Mouse (Mus musculus) left cerebral cortex, postnatal 25 days (tissue): ENCODE measurements around the gene Olfr554. TPM values are rescaled to one million over a fixed set of nuclear protein-coding genes. Genes with fewer than 3 reads are reported as not detected.
"Not testable (repeated sequence)": the region's sequence is repeated elsewhere in the genome, so short reads cannot be mapped to it uniquely, and the experiment has no call there.

Experiments used
- DNase-seq, 2 experiments: peaks; one replicate each; pipeline ENCODE4 v3.0.0; 2022; ENCODE audit warnings: low spot score in 2 of 2, mixed read lengths in 1 of 2
- intact Hi-C: fragments of 180-260 bp; cut with DNase I; formaldehyde crosslinking; loops from one replicate; pipeline ENCODE4 v1.15.1; 2025
- total RNA-seq, 2 experiments: library from RNA; stranded (reverse); gene quantifications; 2 replicates each; pipeline ENCODE4 v1.2.3; 2021

Gene Olfr554
- total RNA-seq: not detected

- intact Hi-C loops: no loop called here
- DNase-seq: no peak
These were observed at the start of gene Olfr554 for GRCm38 (mm10) chr7:102638132-102638531. TSS of gene Olfr554 (plus strand) at chr7:102638432.

- intact Hi-C loops: no loop called here
These were observed 46.4 kb upstream of the Olfr554 start, which contains the start of gene Olfr551 for GRCm38 (mm10) chr7:102591786-102592185. TSS of gene Olfr551 (minus strand) at chr7:102591886.

DNA sequence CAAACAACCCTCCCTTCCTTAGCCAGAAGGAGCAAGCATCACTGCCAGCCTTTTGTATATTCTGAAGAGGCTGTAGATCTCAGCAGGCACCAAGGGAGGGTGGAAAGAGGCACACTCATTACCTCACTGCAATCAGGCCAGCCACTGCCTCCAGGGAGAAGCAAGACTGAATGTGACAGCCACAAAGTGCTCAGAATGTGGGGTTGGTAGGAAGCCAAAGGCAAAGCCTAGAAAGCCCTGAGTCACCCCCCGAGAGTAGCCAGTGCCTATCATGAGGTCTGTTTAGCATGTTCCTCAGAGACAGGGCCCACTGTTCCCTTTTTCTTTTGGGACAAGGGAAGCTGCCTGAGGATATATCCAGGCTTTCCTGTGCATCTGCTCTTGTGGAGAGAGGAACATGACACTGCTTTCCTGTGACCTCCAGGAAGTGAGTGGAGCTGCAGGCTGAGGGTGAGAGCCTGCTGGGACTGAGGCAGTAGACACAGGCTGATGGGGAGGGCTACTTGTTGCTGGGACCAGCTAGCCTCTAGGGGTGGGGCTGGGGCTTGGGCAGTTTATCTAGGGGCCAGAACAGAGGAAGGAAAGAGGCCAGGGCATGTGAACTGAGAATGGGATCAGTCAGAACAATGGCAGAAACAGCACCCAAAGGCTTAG, 40.7 kb upstream of the Olfr554 start, which contains the start of gene Olfr552:
Gene Olfr552 (plus strand): TSS at position 393 of the 654 bp plus-strand sequence.
- DNase-seq: no peak
- intact Hi-C loops: no loop called here

More at GRCm38 (mm10) chr7:102591786-102592185, 46.4 kb upstream of the Olfr554 start, which contains the start of gene Olfr551:
- DNase-seq: no peak

DNA sequence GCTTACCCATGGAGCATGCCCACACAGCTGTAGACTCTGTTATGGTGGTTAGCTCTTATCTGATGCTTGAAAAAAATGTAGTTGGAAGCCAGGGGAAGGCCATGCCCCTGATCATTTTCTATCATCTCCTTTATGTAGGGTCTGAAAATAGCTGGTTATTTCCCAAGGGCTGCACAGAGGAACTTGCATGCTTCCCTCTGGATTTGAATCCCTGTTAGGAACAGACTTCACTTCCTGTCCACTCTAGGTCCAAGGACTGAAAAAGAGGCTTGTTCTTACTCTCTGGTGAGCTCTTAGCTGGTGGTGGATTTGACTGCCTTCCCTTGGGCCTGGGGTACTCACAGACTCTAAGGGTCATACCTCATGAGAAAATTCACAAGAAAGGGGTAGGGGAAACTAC, 20.1 kb upstream of the Olfr554 start, which contains the start of gene Olfr553:
Gene Olfr553 (minus strand): TSS at position 101 of the 400 bp plus-strand sequence.
- intact Hi-C loops: no loop called here
- no peak for DNase-seq

- DNase-seq: no peak
- intact Hi-C loops: no loop called here
These were observed 18.6 kb upstream of the Olfr554 start for GRCm38 (mm10) chr7:102619608-102620007.

DNA sequence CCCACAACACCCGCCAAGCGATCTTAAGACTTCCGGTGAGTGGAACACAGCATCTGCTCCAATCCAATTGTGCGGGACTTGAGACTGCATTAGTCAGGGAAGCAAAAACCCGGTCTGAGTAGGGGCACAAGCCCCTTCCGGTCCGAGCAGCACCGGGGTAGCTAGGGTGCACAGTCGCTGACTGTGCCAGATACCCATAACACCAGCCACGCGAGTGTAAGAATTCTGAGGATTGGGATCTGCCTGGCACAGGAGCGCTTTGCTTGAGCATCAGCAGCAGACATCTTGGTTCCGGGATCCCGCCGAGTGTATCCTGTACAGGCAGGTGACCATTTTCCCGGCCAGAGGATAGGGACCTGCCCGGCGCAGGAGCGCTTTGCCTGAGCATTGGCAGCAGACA, 17.9 kb upstream of the Olfr554 start:
- intact Hi-C loops, DNase-seq: not testable (repeated sequence)

DNA sequence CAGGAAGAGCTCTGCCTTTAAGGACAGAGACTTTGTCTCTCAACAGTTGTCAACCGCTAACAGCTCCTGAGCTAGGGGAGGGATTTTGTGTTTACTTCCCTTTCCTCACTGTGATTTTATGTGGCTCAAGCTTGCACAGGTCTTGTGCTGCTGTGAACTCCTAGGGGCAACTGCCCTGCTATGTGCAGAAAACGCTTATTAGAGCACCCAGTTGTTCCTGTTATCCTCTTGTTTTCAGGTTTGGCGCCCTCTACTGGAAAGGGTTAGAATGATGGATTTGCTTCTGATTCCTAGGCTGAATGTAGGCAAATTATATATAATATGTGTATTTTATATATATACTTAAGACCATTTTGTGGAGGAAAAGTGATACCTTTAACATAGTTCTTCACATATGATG, 1.6 kb upstream of the Olfr554 start:
- intact Hi-C loops: loop anchor here (1.0 kb wide), 1 partner anchor 123 kb away; no protein-coding TSS in a partner anchor
- peak; percentile 20 to 21 for DNase-seq

DNA sequence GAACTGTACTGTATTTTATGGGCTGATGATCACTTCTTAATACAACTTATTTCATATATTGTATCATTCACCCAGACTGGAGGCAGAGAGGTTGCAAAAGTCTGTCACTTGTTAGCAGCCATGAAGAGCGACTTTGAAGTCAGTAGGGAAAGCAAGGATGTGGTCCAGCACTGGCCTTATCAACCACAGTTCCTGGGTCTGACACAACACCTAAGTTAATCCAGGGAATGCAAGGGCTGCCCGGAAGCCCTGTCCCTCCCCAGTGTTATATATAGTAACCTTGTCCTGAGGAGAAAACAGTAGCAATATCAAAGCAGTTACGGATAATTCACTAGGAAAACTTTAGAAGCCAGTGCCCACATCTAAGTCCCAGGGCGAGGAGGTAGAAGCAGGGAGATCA, 6.7 kb downstream of the Olfr554 start:
- DNase-seq, intact Hi-C loops: not testable (repeated sequence)

DNA sequence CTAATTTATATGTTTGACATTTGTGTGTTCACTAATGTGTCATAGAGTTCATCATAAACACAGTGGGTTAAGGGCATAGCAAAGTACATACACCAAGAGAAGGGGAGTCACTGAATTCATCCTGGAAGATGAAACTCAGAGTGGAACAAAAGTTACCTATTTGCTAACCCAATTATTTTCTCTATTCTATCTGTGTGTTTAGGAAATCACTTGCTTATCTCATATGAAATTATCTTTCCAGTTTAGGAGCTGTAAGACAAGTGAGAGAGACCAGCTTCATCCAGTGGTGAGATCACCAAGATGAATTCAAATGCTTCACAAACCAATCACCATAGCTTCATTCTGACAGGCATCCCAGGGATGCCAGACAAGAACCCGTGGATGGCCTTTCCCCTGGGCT, 20.3 kb downstream of the Olfr554 start, which contains the start of gene Olfr555:
Gene Olfr555 (plus strand): TSS at position 301 of the 400 bp plus-strand sequence.
- no peak for DNase-seq
- intact Hi-C loops: no loop called here

DNA sequence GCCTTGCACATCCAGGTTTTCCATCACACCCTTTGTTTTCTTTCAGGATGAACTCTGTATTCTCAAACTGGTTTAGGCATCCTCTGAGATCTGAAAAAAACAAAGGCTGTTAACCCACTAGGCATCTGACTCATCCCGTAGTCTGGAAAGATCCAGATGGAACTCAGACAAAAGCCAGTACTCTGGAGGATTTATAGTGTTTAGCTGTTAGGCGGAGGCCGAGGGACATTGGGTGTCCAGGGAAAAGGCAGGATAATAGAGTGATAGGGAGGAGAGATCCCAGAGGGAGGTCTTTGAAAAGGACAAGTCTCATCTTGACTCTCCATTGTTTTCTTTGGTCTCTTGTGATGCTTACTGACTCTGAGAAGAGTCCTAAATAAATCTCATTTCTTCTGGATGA, 26.4 kb downstream of the Olfr554 start, which contains the start of gene Olfr556:
Gene Olfr556 (plus strand): TSS at position 301 of the 400 bp plus-strand sequence.
- no peak for DNase-seq
- intact Hi-C loops: loop anchor here (2.0 to 10.0 kb wide), 2 partner anchors 258 to 1210 kb away; no protein-coding TSS in a partner anchor

DNA sequence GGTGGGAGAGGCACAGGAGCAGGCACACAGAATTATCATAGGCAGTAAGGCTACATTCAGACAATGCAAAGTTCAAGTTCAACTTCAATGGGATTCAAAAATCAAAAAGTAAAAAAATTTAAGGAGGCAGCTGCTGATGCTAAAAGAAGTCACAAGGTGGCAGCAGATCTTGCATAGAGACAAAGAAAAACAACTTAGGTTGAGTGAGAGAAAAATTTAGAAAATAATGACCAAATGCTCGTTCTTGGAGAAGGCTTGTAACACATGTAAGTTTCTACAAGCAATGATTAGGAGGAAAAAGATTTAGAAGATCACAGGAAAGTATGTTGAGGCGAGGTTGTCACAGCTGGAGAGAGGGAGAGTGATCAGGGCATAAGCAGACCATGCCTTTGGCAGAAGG, 27.1 kb downstream of the Olfr554 start:
- intact Hi-C loops: loop anchor here (2.0 to 10.0 kb wide), 2 partner anchors 257 to 1209 kb away; no protein-coding TSS in a partner anchor
- peak in 1 of 2 experiments; percentile 31 for DNase-seq

- intact Hi-C loops: no loop called here
- DNase-seq: no peak
These were observed 38.0 kb downstream of the Olfr554 start for GRCm38 (mm10) chr7:102676225-102676624.

- intact Hi-C loops: no loop called here
- DNase-seq: no peak
These were observed 43.7 kb downstream of the Olfr554 start for GRCm38 (mm10) chr7:102681916-102682315.

DNA sequence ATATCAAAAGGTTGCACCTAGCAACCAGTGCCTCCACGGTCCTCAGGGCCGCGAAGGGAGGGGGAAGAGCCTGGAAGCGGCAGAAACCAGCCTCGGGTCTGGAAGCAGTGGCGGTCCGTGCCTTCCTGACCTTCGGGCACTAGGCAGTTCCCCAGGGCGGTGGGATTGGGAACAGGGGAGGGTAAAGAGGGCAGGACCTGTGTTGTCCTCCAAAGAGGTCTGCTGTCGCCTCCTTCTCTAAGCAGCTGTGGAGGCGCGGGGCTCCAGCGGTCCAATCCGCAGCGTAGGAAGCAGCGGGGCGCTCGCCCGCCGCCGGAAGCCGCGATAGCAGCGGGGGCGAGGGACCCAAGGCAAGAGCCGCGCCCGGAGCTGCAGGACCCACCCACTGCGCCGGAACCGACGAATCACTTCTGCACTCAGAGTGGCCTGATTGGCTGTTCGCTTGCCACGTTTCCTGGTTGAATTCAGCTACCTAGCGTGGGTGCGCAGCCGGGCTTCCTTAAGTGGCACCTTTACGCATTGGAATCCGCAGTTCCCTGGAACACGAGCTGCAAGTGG, 48.8 kb downstream of the Olfr554 start, which contains the start of gene Trim68:
Gene Trim68 (minus strand): TSS at position 384 of the 558 bp plus-strand sequence.
- peak; percentile 88 to 97 for DNase-seq
- intact Hi-C loops: no loop called here

Other genes starting within 250 kb of the Olfr554 start
- 10 to 100 TPM; 10.1 to 10.2 TPM for gene Rrm1, start 196.7 kb upstream of the Olfr554 start, total RNA-seq
- not detected for gene Olfr543, start 156.8 kb upstream of the Olfr554 start, total RNA-seq
- gene Olfr544, start 150.1 kb upstream of the Olfr554 start, total RNA-seq: not detected
- not detected for gene Olfr545, start 138.9 kb upstream of the Olfr554 start, total RNA-seq
- gene Olfr547, start 103.7 kb upstream of the Olfr554 start, total RNA-seq: not detected
- gene Olfr548-ps1, start 97.5 kb upstream of the Olfr554 start, total RNA-seq: not detected
- gene Olfr549, start 88.6 kb upstream of the Olfr554 start, total RNA-seq: not detected
- 1 to 10 TPM; 2.7 to 4.2 TPM for gene Trim21, start 72.9 kb upstream of the Olfr554 start, total RNA-seq
- under 1 TPM; 0.23 to 0.41 TPM for gene Olfr550, start 67.0 kb upstream of the Olfr554 start, total RNA-seq
- not detected for gene Olfr551, start 46.5 kb upstream of the Olfr554 start, total RNA-seq
- under 1 TPM; 0.11 to 0.14 TPM for gene Olfr552, start 40.7 kb upstream of the Olfr554 start, total RNA-seq
- gene Olfr553, start 20.2 kb upstream of the Olfr554 start, total RNA-seq: not detected
- gene Olfr555, start 20.4 kb downstream of the Olfr554 start, total RNA-seq: not detected
- gene Olfr556, start 26.5 kb downstream of the Olfr554 start, total RNA-seq: not detected
- 1 to 10 TPM; 4.1 to 5.3 TPM for gene Trim68, start 48.9 kb downstream of the Olfr554 start, total RNA-seq
- gene Olfr557, start 57.5 kb downstream of the Olfr554 start, total RNA-seq: not detected
- gene Olfr558, start 63.8 kb downstream of the Olfr554 start, total RNA-seq: under 1 TPM; 0.27 to 0.37 TPM
- not detected for gene Olfr33, start 80.6 kb downstream of the Olfr554 start, total RNA-seq
- gene Olfr559, start 89.1 kb downstream of the Olfr554 start, total RNA-seq: not detected
- gene Olfr560, start 120.9 kb downstream of the Olfr554 start, total RNA-seq: under 1 TPM in 1 of 2 experiments, not detected in 1; 0.16 TPM
- under 1 TPM; 0.57 to 0.92 TPM for gene Olfr78, start 121.0 kb downstream of the Olfr554 start, total RNA-seq
- not detected for gene Olfr561, start 132.8 kb downstream of the Olfr554 start, total RNA-seq
- not detected for gene Olfr564, start 165.0 kb downstream of the Olfr554 start, total RNA-seq
- gene Olfr566, start 220.3 kb downstream of the Olfr554 start, total RNA-seq: not detected
- not detected for gene Olfr568, start 238.7 kb downstream of the Olfr554 start, total RNA-seq